Mouse (Mus musculus) adrenal gland, postnatal 14 days (tissue): ENCODE data around the gene Gna15. TPM values are rescaled to one million over a fixed set of nuclear protein-coding genes. Genes with fewer than 3 reads are reported as not detected.

Experiments
- DNase-seq: peaks from one replicate; pipeline ENCODE4 v3.0.0; 2021; ENCODE audit warnings: mixed read lengths
- total RNA-seq: library from RNA; stranded (reverse); gene quantifications from 2 replicates; pipeline ENCODE4 v1.2.3, GENCODE M21; 2021

The Gna15 gene
- total RNA-seq, 1 experiment from 2014 or later = 0.85 TPM

DNA sequence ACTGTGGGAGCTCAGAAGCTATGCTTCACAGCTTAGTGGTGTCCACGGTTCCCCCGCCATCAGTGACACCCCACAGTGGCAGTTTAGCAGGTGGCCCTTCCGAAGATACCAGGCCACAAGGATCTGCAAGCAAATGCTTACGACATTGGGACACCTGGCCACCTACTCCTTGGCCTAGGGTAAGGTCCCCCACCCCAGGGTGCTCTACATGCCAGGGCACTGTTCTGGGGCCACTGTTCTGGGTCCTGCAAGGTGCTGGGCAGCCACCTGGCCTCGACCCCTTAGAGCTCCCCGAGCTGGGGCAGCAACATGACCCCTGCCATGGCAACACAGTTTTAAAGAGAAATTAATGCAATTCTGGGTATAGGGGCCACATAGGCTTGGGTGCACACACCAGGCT is 28.9 kb downstream of the Gna15 start:
- no peak for DNase-seq

DNA sequence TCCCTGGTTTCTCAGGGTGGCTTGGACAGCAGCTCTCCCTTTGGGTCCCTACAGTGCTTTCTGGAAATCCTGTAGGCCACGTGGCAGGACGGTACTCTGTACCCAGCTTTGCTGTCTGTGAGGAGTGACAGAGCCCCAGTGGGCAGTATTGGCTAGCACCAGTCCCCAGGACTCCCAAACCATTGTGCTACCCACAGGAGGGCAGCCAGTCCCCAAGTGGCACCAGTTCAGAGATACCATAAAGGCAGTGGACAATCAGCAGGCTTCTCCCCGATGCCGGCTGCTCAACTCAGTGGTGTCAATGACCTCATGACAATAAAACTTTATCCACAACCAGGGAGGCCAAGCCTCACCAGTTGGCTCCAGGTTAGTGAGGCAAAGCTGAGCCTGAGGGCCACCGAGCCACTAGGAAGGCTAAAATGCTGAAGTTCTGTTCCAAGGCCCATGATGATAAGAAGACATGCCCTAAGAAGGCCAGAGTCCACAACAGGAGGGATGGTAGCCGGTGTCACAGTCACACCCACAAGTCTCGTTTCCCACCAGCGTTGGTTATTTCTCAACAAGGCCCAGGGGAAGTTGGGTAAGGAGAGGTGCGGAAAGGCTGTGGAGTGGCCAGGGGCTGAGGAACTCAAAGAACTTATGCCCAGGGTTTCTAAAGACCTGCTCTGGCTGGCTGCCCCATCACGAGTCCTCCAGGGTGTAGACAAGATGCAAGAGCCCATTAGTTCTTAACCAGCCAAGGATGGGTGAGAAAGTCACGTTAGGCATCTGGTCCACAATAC is 29.6 kb downstream of the Gna15 start:
- DNase-seq = peak; percentile 34

DNA sequence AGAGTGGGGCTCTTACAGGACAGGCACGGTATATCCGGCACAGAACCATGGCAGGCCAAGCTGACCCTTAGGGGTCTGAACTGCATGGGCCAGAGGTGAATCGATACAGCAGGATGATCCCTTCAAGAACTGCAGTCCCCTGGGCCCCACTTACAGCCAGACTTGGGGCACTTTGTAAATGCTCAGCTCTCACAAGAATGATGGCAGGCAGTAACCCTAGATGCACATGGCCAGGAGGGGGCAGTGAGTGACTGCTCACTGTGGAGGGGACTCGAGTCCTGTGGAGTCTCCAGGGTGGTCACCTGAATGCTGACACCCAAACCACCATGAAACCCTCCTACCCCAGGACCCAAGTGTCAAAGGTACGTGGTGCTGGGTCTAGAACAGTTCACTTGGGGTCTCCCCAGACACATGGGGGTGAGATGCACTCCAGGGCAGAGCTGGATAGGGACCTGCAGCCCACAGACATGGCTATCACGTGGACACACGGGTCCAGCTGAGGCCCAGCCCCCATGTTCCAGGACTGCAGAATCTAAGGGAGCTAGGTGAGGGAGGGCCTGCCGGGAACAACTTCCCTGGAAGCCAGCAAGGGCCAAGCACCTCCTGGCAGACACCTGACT is 30.3 kb downstream of the Gna15 start:
- no peak for DNase-seq

DNA sequence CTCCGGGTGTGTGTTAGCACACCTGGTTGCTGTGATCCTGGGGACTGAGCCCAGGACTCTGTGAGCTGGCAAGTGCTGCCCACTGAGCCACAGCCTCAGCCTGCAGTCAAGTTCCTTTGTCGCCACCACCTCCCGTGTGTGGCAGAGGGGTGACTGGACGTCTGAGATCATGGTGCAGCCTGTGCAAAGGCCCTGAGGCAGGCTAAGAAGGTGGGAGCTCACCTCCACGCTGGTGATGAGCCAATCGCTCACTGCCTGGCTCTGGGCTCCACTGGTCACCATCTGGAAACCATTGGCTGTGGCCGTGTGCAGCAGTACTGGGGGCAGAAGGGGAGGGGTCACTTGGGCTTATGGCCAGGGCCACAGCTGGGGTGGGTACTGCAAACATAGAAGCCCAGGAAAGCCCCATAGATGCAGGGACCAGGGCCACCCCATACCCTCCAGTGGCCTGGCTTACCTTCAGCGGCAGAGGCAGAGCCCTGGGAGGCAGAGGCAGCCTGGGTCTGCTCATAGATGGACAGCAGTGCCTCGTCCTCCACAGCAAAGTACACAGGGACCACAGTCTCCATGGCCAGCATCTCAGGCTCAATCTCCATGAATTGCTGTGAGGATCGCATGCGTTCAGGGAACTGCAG is 31.3 kb downstream of the Gna15 start:
- no peak for DNase-seq

DNA sequence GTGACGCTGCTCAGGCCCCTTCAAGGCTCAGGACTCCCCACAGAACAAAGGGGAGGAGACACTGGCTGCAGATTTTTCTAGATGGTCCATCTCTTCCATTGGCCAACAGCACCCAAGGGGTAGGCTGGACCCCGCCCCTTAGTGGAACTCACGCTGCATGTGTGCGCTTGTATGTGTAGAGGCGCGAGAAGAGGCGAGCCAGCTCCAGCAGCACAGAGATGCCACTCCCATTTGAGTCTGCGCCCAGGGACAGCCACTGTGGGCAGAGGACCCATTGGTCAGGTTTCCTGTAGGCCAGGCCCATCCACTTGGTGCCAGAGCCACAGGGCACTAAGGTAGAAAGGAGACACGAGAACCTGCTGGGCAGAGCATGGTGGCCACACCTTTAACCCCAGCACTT is 33.0 kb downstream of the Gna15 start:
- no peak for DNase-seq

DNA sequence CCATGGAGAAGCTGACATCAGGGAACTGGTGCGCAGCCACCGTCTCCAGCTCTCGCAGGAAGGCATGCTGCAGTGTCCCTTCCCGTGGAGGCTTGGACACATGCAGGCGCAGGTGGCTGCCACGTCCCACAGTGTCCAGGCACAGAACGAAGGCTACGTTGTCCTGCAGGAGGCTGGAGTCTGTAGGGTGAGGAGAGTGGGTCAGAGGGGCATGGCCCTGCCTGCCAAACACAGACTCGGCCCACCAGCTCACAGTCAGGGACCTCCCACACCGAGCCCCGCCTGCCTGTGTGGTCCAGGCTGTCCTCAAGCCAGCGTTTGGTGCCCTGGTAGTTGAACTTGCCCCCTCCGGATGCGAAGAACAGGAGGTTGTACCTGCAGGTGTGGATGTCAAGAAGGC is 34.1 kb downstream of the Gna15 start:
- no peak for DNase-seq

DNA sequence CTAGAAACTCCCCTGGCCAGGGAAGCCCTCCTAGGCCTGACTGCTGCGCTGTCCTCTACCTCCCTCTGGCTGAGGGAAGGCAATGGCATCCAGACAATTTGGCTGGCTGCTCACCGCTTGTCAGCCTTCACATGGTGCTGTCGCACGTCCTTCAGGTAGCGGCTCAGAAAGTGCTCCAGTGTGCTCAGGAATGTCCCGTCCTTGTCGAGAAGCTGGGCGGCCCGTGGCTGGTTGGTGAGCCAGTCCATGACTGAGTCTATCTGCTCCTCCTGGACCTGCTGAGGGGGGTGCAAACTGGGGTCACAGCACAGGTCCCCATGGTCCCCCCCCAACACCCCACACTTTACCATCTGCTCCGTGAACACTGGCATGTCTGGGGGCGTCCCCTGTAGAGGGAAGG is 35.9 kb downstream of the Gna15 start:
- no peak for DNase-seq

DNA sequence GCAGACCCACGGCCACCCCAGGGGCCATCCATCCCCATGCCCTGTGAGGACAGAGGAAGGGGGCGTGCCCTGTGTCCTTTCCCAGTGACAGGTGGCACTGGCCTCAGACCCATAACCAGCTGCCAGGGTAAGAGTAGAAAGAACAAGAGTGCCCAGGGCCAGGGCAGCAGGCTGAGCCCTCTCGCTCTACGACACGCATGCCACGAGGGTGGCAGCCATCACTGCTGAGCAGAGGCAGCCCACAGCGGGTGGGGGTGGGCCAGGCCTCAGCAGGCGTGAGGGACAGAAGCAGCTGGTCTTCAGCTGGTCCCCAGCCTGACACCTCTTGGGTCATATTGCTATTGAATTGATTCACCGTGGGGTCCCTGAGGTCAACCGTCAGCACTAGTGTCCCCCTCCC is 37.5 kb downstream of the Gna15 start:
- no peak for DNase-seq

DNA sequence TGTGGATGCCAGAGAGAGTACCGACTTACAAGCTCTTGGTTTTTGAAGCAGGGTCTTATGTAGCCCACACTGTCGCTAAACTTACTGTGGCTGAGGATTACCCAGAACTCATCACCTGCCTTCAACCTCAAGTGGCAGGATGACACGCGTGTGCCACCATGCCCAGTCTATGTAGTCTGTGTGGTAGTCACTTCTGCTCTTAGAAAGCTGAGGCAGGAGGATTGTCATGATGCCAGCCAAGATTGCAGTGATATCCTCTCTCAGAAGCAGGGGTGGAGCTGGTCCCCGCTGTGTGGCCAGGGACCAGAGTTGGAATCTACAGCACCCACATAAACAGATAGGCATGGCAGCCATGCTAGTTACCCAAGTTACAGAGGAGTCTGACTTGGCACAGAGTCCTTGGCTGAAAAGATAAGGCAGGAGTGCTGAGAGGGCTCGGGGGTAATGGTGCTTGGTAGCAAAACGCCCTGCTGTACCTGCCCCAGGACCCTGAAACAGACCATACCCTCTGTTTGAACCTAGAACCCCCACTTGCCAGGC is 38.5 kb downstream of the Gna15 start:
- DNase-seq = no peak

DNA sequence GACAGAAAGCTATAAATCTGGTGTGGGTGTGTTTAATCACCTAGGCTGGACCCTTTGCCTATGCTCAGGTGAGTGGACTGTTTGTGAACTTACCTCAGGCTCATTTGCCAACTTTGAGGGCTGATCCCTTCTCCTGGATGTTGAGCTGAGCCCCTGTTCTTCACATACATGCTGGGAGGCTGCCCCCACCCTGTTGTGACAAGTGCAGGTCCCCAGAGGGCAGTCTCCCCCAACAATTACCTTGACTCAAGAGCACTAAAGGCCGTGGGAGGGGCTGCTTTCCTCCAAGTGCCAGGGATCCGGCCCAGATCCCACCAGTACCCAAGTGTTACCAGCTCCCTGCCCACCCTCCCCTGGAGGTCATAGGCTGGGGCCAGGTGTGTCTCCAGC is 39.0 kb downstream of the Gna15 start:
- no peak for DNase-seq

DNA sequence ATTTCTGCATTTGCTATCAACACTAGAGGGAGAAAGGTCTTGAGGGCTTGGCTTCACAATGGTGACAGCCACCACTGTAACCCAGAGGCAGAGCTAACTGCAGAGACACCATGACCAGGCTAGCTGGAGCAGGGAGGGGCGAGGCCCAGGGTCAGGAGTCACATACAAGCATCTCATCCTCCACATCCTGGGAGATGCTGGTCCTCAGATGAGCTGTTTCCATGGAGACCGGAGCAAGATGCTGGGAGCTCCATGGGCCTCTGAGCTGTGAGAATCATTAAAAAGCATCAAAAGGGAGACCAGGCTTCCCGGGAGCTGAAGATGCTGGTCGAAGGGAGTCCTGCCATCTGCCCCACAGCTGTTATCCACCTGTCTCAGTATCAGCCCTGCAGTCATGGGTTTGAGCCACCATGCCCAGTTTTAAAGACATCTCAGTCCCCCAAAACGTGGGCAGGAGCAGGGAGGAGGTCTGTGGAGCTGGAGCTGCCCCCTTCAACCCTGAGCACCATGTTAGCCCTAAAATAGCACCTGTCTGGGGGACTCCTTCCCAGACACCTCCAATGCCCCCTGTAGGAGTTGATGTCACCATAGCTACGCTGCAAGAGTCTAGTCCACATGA is 39.5 kb downstream of the Gna15 start:
- no peak for DNase-seq

DNA sequence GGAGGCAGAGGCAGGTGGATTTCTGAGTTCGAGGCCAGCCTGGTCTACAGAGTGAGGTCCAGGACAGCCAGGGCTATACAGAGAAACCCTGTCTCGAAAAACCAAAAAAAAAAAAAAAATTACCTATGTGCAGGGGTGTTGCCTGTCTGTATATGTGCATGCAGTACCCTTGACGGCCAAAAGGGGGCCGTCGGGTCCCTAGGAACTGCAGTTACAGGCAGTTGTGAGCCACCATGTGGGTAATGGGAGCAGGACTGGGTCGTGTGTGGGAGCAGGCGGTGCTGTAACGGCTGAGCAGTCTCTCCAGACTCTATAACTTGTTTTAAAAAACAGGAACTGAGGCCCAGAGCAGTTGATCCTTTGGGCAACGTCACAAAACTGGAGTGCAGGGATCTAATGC is 40.0 kb downstream of the Gna15 start:
- DNase-seq = peak; percentile 48

DNA sequence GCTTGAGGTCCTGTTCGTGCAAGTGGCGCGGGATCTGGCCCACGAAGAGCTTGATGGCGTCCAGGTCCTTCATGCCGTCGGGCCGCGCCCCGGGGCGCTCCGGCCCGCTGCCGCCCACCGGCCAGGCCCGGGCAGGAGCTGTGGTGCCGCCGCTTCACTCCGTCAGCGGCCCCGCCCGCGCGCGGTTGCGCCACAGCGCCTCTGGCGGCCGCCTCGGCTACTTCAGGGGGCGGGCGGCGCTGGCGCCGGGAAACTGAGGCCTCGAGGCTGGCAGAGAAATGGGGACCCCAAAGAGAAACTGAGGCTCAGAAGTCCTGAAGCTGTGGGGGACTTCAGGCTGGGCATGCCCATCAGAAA is 41.5 kb downstream of the Gna15 start, which contains the start of gene Celf5:
TSS of gene Celf5 (minus strand) at position 177 of the 357 bp plus-strand sequence.
- DNase-seq = peak; percentile 68

DNA sequence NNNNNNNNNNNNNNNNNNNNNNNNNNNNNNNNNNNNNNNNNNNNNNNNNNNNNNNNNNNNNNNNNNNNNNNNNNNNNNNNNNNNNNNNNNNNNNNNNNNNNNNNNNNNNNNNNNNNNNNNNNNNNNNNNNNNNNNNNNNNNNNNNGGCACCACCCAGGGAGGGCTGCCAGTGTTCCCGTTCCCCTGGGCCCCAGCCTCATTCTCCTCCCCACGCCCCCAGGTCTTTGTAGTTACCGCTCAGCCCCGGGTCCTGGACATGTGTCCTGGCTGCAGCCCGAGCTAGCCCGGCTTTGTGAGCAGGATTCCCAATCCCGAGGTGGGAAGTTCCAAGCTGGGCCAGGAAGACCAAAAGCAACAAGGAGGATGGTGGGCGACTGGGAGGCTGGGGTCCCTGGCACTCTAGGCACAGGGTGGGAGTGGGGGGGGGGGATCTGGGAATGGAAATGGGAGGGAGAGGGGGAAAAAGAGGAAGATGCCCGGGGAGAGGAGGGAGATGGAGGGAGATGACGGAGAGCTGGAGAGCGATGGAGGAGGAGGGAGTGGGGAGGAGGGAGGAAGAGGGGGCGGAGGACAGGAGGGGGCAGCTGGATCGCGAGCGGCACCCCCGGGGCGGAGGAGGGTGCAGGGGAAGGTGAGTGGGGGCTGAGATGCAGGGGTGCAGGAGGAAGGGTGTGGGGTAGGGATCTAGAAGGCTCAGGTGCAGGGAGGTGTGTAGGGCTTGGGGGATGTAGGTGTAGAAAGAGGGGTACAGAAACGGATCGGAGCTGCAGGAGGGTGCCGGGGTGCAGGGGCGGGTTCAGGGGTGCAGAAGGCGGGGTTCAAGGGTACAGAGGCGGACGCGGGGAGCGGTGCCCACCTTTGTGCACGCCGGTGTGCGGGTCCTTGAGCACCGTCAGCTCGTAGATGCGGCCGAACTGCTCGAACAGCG is 42.2 kb downstream of the Gna15 start:
- no peak for DNase-seq

DNA sequence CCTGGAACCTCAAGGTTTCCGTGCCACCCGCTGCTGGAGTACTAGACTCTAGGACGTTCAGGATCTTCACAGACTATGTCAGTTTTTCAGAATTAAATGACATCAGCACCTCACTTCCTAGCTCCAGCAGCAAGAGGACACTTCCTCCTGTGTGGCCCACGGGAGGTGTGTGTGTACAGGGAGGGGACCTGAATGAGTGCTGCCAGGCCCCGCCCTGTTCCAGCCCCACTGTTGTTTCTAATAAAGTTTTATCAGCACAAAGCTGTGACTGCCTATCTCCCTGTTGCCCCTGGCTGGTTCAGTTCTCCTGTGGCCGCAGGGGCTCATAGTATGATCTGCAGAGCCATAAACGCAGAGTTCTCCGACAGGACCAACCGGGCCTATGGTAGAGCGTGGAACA is 49.6 kb downstream of the Gna15 start:
- DNase-seq = no peak

DNA sequence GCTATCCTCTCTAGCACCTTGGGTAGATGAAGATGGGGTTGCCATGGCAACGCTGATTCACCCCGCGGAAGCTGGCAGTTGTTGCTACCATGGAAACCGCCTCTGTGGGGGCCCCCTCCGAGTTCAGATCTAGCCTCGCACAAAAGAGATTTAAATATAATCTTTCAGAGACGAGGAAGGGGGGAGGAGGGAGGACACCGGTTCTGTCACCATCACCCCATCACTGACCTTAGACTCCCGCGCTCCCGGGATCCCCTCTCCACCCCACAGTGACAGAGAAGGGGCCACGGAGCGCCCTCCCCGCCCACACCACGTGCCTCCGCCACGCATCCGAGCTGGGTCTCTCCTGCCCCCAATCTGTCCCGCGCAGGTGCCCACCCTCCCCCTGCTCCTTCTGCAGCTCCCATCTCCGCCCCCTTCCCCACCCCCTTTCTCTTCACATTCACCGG is 51.0 kb downstream of the Gna15 start:
- DNase-seq = no peak

DNA sequence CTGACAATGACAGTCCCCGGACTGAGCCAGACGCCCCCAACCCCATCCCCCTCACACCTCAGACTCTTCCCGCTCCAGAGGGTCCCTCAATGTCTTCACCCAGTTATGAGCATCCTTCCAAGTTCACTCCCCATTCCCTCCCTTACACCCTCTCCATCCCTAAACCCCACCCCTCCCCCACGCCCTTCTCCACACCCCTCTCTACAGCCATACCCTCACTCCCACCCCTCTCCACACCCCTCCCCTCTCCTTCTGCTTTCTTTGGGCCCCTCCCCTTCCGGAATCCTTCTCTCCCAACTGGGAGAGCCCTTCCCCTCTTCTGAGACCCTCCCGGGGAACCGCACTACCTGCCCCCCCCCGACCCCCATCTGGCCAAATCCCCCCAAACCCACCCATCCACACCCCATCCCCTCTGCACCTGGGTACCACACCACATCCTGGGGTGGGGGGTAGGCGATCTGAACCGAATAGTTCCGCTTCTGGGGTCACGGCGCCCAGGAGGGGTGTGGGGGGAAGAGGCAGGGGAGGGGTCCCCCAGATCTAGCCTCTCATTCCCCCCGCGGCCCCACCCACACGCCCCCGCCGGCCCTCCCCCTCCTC is 51.5 kb downstream of the Gna15 start:
- DNase-seq = no peak

DNA sequence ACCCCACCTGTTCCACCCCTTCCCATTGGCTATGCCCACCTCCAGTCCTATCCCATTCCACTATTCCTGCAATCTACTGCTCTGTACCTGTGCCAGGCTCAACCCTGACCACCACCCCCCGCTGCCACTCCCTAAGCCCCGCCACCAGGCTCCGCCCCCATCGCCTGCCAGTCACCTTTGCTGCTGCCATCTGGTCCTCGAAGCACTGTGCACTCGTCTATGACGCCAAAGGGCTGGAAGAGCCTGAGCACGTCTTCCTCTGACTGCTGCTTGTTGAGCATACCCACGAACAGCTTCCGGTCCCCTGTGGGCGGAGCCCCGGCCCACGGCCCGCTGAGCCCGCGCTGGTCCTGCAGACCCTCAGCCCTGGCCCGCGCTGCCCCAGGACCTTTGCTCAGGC is 53.6 kb downstream of the Gna15 start:
- no peak for DNase-seq

DNA sequence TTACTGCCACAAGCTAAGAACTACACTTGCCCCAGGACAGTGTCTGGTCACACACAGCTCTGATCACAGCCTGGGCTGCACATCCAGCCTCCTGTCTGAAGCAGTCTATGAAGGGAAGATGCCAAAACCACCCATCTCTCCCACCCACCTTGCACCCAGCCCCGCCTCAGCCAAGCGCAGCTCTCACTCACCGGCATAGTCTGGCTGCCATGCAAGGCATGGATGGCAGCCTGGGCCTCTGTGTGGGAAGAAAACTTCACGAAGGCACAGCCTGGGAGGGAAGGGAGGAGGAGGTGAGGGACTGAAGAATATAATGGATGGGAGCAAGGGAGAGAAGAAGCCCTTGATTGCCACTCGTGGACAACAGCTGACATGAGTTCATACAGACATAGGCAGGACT is 54.8 kb downstream of the Gna15 start:
- DNase-seq = peak; percentile 2

DNA sequence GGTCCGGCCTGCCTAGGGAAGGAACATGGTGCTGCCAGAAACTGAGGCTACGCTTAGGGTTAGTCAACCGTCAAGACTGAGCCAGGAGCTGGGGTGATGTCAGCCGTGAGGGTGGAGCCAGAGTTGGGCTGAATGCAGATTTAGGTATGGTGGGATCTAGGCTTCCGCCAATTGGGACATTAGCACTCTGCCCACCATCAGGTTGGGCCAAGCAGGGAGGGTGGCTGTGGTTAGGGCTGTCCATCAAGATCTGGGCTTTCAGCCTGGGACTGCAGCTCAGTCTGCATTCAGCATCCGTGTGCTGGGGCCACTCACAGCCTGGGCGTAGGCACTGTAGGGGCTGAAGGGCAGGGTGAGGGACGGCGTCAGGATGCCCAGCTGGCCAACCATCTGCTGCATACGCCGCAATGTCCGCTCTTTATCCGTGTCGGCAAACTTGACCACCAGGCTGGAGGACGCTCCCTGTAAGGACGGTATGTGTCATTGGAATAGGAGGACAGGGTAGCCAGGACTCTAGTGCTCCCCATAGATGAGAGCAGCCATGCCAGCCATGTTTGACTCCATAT is 56.3 kb downstream of the Gna15 start:
- DNase-seq = peak; percentile 2

DNA sequence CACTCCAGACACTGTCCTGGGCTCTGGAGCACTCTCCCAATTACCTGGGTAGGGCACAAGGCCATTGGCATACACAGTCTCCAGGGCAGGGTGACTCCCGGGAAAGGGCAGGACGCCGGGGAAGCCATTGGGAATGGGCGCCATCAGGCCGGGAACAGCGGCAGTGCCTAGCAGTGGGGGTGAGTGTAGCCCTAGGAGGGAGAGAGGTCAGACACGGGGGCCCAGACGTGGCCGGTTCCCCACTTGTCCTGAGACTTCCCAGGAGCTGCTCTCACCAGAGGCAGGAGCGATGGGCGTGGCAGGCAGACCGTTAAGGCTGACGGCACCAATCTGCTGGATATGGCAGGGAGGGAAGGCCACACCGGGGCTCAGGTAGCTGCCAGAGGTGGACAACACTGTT is 57.1 kb downstream of the Gna15 start:
- DNase-seq = peak; percentile 1
